Mouse (Mus musculus) small intestine, adult 10 weeks (tissue): ENCODE measurements around the gene Ccl5. TPM values are rescaled to one million over a fixed set of nuclear protein-coding genes. Genes with fewer than 3 reads are reported as not detected.

Source experiments
- polyA plus RNA-seq: library from polyadenylated mRNA; stranded (reverse); fragments of 350-450 nt; fragmentation: Illumina TruSeq; extraction: RNeasy Lipid Tissue Mini Kit (QIAGEN cat#74804); gene quantifications from one replicate; pipeline ENCODE4 v1.2.3, GENCODE M21; 2014; ENCODE audit warnings: low replicate concordance

The Ccl5 gene
- 15.4 TPM for polyA plus RNA-seq

GRCm38 (mm10) chr11:83530360-83530759, at the start of gene Ccl5:
Gene Ccl5 (minus strand): TSS chr11:83530518.

GRCm38 (mm10) chr11:83578186-83578760, 48.0 kb upstream of the Ccl5 start, which contains the start of gene Ccl9:
Gene Ccl9 (minus strand): TSS chr11:83578636.

GRCm38 (mm10) chr11:83522075-83522474, 8.2 kb downstream of the Ccl5 start, which contains the start of gene Heatr9:
Gene Heatr9 (minus strand): TSS chr11:83522175.

Other genes starting within 250 kb of the Ccl5 start
- not detected for gene Slfn14, start 243.8 kb downstream of the Ccl5 start, polyA plus RNA-seq
- 32.3 TPM for gene Ap2b1, start 231.5 kb downstream of the Ccl5 start, polyA plus RNA-seq
- gene Pex12, start 227.9 kb downstream of the Ccl5 start, polyA plus RNA-seq = 26.4 TPM
- gene Rasl10b, start 121.4 kb downstream of the Ccl5 start, polyA plus RNA-seq = not detected
- not detected for gene Gas2l2, start 101.1 kb downstream of the Ccl5 start, polyA plus RNA-seq
- gene 1700020L24Rik, start 92.8 kb downstream of the Ccl5 start, polyA plus RNA-seq = not detected
- 0.19 TPM for gene Mmp28, start 67.4 kb downstream of the Ccl5 start, polyA plus RNA-seq
- gene Taf15, start 57.4 kb downstream of the Ccl5 start, polyA plus RNA-seq = 343 TPM
- not detected for gene Heatr9, start 8.3 kb downstream of the Ccl5 start, polyA plus RNA-seq
- 20.5 TPM for gene Ccl9, start 48.1 kb upstream of the Ccl5 start, polyA plus RNA-seq
- gene Ccl6, start 62.6 kb upstream of the Ccl5 start, polyA plus RNA-seq = 311 TPM
- gene Rpl9-ps1, start 115.1 kb upstream of the Ccl5 start, polyA plus RNA-seq = not detected
- gene Ccl3, start 118.8 kb upstream of the Ccl5 start, polyA plus RNA-seq = 1.9 TPM
- gene Ccl4, start 132.1 kb upstream of the Ccl5 start, polyA plus RNA-seq = not detected
- 24.5 TPM for gene Wfdc17, start 173.5 kb upstream of the Ccl5 start, polyA plus RNA-seq
- not detected for gene Wfdc18, start 178.5 kb upstream of the Ccl5 start, polyA plus RNA-seq
- 5.0 TPM for gene Wfdc21, start 216.4 kb upstream of the Ccl5 start, polyA plus RNA-seq
- 6.8 TPM for gene Heatr6, start 223.2 kb upstream of the Ccl5 start, polyA plus RNA-seq